Mouse (Mus musculus) ovary, postnatal 14 days (tissue): ENCODE results near the gene Vars.
A peak's percentile ranks its signal among the peaks of the same experiment; 100 is the strongest.
"Not testable (repeated sequence)": the region's sequence is repeated elsewhere in the genome, so short reads cannot be mapped to it uniquely, and the experiment has no call there.

ENCODE experiments used
- DNase-seq: peaks from one replicate; pipeline ENCODE4 v3.0.0; 2022; ENCODE audit warnings: low spot score

Vars gene

DNA sequence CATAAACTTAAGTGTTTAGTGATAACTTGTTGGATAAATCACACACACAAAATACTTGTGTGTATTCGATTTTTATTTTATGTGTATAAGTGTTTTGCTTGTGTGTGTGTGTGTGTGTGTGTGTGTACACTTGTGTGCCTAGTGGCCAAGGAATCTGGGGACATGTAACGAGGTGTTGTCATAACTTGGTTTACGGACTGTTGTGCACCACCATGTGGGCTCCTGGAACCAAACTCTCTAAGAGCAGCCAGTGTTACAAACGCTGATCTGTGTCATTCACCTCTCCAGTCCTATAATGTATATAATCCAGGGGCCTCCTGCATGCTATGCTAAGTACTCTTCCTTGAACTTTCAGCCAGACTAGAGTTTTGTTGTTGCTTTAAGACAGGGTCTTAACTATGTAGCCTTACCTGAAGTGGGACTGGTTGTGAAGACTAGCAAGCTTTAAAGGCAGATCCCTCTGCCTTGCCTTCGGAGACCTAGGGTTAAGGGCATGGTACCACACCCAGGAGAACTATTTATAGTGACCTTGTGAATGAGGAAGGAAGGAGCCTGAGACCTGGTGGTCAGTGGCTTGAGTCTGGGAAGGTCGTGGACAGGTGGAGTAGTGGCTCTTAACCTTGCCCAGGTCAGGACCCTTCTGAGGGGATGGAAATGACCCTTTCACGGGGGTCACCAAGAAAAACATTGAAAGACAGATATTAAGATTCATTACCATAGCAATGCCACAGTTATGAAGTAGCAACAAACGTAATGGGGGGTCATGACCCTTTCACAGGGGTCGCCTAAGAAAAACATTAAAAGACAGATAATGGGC, 2.4 kb downstream of the Vars start:
- no peak for DNase-seq

DNA sequence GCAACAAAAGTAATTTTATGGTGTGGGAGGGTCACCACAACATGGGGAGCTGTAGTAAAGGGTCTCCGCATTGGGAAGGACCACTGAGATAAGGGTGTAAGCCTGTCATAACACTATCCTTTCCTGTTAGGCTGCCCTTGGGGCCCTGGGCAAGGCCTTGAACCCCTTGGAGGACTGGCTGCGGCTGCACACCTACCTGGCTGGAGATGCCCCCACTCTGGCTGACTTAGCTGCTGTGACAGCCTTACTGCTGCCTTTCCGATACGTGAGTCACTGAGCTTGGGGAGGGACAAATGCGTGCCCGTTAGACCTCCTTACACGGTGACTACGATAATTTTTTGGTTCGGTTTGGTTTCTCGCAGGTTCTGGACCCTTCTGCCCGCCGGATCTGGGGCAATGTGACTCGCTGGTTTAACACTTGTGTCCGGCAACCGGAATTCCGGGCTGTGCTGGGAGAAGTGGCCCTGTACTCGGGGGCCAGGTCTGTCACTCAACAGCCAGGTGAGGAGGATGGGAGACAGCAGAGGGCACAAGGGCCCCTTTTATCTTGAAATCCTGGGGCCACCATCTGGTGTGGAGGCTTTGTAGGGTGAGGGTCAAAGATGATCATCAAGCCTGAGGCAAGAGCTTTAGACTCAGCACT, 3.4 kb downstream of the Vars start:
- no peak for DNase-seq

DNA sequence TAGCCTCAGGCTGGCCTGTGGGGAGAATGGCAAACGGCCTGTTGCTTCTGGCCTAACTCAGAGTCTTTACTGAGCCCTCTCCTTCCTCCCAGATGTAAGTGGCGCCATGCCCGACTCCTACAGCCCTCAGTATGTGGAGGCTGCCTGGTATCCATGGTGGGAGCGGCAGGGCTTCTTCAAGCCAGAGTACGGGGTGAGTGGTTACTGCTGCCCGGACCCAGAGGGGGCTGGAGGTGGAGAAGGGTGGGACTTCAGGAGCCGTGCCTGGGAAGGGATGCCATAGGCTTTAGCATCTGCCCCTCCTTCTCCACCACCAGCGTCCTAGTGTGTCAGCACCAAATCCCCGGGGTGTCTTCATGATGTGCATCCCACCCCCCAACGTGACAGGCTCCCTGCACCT, 4.4 kb downstream of the Vars start:
- no peak for DNase-seq

DNA sequence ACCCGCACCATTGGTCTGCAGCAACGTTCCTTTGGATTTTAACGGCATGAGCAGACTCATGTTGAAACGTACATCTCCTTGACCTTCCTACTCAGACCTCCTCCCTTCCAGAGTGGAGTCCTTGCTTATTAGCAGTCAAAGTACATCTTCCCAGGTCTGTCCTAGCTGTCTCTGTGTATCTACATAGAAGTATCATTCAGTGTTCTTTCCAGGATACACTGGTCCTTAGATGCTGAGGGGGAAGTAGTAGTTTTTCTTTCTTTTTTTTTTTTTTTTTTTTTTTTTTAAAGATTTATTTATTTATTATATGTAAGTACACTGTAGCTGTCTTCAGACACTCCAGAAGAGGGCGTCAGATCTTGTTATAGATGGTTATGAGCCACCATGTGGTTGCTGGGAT, 5.1 kb downstream of the Vars start:
- DNase-seq = not testable (repeated sequence)

DNA sequence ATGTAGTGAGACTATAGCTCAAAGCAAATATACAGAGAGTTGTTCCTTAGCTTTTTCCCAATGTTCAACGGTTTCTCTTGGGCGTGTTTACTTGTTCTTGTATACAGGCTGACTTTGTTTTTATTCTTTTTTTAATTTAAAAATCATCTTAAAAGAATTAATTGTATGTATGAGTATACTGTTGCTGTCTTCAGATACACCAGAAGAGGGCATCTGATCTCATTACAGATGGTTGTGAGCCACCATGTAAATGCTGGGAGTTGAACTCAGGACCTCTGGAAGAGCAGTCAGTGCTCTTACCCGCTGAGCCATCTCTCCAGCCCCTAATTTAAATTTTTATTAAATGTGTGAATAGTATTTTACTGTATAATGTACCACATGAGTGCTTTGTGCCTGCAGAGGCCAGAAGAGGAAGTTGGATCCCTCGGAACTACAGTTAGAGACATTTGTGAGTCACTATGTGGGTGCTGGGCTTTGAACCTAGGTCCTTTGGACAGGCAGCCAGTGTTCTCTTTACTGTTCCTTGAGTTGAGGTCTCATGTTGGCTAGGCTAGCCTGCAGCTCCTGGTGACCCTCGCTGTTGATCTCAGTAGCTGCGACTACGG, 6.7 kb downstream of the Vars start:
- no peak for DNase-seq

DNA sequence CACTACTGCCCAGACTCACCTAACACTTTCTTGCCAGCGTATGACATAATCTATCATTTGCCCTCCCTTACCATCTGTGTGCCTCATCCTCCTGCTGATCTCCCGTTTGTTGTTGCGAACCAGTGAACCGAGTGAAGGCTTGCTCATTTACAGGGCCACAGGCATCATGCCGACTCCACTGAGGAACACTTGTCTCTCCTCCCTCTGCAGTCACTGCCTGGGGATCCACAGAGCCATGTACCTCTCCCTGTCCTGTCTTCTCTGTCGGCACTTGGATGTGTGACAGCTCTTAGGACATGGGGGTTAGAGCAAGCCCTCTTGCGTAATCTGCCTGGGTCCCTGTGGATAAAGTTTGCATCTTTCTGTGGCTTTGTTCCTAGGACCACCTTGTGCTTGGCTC, 8.8 kb downstream of the Vars start:
- DNase-seq = no peak

DNA sequence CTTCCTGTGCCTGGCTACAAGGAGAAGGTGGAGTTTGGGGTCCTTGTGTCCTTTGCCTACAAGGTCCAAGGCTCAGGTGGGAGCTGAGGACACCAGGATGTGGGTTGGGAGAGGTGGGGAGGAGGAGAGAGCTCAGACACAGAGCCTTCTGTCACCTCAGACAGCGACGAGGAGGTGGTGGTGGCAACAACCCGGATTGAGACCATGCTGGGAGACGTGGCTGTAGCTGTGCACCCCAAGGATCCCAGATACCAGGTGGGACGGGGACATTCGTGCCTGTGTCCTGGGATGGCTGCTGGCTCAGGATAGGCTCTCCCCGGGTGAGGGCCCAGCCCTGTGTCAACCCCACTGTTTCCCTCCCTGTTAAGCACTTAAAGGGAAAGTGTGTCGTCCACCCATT, 10.7 kb downstream of the Vars start:
- DNase-seq = no peak

DNA sequence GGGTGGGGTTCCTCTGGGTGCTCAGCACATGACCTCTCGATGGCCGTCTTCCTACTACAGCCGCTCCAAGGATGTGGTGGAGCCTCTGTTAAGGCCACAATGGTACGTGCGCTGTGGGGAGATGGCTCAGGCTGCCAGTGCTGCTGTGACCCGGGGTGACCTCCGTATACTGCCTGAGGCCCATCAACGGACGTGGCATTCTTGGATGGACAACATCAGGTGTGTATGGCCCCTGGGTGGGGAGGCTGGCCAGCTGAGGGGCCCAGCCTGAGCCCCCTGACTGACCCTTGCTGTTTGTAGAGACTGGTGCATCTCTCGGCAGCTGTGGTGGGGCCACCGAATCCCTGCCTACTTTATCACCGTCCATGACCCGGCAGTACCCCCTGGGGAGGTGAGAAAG, 11.6 kb downstream of the Vars start:
- no peak for DNase-seq

DNA sequence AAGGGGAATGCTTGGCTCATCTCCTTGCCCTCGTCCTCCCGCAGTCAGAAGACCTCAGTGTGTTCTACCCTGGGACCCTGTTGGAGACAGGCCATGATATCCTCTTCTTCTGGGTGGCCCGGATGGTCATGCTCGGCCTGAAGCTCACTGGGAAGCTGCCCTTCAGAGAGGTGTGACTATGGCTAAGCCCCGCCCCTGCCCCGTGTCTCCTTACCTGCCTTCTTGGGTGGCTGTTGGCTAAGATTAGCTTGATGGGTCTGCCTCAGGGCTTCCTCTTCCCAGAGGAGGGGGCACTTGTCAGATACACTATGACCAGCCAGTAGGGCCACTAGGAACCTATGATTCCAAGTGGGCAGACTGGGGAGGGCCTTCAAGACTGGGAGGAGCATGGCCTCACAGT, 12.4 kb downstream of the Vars start:
- DNase-seq = no peak

DNA sequence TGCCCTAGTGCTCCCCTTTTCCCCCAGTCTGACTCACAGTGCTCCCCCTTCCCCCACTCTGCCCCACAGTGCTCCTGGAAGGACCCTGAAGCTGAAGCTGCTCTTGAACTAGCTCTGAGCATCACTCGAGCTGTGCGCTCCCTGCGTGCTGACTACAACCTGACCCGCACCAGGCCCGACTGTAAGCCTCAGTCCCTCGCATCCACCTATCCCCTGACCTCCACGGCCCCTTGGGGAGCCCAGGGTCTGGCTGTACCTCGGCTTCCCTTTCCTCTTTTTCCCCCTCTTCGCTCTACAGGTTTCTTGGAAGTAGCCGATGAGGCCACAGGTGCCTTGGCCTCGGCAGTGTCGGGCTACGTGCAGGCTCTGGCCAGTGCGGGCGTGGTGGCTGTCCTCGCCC, 14.5 kb downstream of the Vars start:
- no peak for DNase-seq

DNA sequence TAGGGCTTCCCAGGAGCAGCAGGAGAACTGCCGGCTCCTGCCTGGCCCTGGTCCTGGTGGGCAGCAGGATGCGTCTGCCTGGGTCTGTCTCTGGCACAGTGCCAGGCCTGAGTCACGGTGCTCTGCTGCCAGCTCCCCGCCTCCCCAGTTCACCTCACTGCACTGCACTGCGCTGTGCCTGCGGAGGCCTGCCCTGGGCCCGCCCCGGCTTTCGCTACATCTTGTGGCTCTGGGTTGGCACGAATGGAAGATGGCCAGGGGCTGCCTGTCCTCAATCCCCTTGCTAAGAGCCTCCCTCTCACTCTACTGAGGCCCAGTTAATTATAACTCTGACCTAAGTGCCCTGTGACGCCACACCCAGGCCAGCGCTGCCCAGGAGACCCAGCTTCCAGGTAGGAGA, 15.6 kb downstream of the Vars start, which contains the start of gene Vwa7:
Vwa7 (plus strand) TSS at position 204 of the 400 bp plus-strand sequence.
- DNase-seq = no peak

DNA sequence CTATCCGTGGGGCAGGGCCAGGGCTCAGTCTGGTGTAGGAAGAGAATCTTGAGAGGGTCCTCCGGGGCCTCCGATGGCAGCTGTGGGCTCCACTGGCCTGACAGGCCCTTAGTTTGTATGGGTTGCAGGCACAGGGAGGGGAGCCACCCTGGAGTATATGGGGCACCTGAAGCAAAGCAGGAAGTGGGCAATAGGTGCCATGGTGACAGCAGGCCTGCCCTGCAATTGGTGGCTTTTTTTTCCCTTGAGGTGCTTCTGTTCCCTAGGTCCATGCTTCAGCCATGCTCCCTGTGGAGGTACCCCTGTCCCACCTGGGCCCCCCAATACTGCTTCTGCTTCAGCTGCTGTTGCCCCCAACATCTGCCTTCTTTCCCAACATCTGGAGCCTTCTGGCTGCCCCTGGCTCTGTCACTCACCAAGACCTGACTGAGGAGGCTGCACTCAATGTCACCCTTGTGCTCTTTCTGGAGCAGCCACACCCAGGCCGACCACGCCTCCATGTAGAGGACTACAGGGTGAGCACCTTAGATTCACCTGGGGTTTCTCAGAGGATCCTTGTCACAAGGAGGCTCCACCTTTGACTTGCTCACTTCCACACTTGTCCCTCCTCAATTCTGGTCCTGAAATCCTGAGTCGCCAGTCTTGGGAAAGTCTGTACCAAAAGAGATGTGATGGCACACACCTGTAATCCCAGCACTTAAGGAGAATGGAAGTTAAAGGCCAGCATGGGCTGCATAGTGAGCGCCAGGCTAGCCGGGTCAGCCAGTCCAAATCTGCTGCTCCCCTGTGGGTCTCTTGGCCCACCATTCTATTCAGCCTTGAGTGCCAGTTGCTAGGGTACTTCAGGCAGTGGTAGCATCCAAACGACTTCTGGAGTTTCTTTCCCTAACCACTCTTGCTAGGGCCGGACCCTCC, 16.3 kb downstream of the Vars start:
- no peak for DNase-seq

DNA sequence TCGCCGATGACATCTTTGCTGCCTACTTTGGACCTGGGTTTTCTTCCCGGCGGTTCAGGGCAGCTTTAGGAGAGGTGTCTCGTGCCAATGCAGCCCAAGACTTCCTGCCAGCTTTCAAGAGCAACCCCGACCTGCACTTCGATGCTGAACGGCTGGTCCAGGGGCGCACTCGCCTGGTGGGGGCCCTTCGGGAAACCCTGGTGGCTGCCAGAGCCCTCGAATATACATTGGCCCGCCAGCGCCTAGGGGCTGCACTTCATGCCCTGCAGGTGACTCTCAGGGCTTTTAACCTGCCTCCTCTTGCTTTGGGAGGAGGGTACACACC, 16.9 kb downstream of the Vars start:
- DNase-seq = no peak

DNA sequence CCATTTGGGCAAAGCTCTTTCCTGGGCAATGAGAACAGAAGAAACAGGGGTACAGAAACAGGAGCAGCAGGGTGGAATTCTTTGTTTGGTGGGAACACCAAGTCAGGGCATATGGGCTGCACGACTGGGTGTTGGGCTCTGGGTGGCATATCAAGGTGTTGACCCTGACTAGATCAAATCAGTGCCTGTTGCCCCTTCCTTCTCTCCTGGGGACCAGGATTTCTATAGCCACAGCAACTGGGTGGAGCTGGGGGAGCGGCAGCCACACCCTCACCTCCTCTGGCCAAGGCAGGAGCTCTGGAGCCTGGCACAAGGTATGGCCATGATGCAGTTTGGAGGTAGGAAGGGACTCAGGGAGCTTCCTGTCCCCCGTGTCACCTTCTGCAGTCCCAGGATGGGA, 17.4 kb downstream of the Vars start:
- DNase-seq = no peak

DNA sequence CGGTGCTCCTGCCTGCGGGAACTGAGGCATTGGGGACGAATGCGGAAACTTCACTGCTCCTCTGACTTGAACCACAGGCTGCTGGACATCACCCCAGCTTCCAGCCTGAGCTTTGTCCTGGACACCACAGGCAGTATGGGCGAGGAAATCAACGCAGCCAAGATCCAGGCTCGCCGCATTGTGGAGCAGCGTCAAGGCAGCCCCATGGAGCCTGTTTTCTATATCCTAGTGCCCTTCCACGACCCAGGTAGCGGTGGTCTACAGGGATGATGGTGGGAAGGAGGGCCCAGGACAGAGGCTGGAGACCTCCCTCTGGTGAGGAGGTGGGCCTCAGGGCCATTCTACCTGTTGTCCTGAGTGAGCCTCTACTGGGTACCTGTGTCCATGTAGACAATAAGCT, 19.1 kb downstream of the Vars start:
- DNase-seq = no peak

DNA sequence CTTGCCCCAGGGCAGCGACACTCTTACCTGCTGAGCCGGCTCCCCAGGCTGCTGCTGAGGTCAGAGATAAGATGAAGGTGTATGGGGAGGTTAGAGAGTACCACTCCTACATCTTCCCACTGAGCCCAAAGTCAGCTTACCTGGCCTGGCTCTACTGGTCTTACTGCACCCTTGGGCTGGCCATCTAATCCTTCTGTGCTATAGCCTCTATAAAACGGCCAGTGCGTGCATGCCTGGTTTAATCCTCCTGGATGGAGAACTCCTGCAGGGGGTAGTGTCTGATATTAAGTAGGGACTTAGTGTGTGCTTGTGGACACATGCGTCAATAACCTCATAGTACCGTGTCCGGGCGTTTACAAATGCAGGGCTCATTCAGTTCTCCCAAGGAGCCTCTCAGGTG, 19.8 kb downstream of the Vars start:
- no peak for DNase-seq

DNA sequence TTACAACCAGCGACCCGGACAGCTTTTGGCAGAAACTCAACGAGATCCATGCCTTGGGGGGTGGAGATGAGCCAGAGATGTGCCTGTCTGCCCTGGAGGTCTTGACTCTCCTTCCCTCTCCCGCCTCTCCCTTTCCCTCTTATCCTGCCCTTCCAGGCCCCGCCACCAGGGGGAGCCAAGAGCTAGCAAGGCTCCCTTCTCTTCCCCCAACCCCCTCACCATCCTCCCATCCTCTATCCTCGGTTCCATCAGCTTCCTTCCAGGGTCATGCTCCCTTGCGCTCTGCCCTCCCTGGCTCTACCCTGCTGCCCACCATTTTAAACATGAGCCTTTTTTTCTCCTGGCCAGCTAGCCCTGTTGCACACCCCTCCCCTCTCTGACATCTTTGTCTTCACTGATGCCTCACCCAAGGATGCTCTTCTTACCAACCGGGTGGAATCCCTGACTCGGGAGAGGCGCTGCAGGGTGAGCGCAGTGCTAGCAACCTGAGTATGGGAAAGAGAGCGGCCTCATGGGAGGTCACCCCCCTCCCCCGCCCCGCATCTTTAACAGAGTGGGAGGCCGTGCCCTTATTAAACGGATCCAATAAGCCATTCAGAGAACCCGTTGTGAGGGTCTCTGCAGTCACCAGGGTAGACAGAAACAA, 20.5 kb downstream of the Vars start:
- DNase-seq = peak; percentile 93

DNA sequence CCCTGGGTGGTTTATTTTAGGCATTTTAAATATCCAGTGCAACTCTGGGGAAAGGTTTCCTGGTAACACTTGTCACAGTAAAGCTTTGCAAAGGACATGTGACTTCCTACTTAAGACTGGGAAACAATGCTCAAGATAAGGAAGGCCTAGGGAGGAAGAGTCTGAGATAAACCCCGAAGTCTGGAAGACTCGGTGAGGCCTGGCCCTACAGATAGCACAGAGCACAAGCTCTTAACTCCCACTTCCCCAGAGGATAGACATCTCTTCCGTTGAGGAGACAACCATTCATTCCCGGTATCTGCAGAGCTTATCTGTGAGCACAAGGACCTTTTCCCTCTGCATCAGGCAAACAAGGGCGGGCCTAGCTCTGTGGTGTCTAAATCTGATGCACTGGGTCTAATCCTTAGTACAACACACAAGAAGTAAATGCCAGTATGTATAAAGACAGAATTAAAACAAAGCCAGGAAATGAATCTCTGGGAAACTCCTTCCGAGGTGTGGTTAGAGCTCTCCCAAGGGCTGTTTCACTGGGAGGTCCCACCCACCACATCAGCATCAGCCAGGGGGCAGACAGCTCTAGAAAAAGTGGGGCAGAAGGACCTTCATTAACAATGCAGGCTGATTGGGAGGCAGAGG, 21.2 kb downstream of the Vars start:
- DNase-seq = no peak

DNA sequence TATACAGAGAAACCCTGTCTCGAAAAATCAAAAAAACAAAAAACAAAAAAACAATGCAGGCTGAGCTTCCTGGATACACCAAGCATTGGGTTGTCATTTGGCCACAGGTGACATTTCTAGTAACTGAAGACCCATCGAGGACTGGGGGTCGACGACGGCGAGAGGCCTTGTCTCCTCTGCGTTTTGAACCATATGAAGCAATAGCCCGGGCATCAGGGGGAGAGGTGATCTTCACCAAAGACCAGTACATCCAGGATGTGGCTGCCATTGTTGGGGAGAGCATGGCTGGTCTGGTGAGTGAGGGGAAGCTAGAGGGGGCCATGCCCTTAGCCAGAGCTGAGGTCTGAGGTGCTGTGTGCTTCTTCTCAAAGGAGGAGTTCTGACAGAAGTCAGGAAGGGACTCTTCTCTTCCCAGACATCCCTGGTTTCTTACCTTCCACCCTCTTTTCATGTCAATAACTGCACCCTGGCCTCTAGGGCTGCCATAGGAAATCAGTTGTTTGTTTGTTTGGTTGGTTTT, 21.8 kb downstream of the Vars start:
- DNase-seq = no peak

DNA sequence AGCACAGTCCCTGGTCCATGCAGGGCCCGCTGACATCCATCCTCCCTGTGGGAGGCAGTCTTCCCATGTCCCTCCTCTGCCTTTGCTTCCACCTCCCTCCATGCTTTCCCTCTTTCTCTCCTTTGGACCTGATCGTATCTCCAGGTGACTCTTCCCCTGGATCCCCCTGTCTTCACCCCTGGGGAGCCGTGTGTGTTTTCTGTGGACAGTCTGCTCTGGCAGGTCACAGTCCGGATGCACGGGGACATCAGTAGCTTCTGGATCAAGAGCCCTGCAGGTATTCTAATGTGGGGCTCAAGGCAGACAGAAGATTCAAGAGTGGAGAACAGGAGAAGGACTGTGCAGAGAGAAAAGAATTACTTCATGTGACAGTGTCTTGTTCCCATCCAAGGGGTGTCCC, 22.4 kb downstream of the Vars start:
- no peak for DNase-seq

DNA sequence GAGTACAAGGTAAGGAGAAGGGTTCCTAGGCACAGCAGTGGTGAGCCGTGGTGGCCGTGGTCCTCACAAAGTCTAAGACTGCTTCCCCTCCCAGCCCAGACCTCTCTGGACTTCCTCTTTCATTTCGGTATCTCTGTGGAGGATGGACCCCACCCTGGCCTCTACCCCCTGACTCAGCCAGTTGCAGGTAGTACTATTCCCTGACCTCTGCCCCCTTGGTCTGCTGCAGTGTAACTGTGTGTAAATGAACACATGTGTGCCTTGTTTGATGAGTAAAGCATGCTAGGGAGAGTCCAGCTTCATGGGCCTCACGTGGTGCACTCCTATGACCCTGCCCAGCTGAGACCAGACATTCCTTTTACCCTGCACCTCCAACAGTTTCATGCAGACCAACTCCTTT, 23.0 kb downstream of the Vars start:
- no peak for DNase-seq
